Mouse (Mus musculus): ENCODE data around the gene Ralgapa2. TPM values are rescaled to one million over a fixed set of nuclear protein-coding genes. Genes with fewer than 3 reads are reported as not detected.

The Ralgapa2 gene
- polyA plus RNA-seq, 1 experiment from 2014 or later = 14.2 TPM

DNA sequence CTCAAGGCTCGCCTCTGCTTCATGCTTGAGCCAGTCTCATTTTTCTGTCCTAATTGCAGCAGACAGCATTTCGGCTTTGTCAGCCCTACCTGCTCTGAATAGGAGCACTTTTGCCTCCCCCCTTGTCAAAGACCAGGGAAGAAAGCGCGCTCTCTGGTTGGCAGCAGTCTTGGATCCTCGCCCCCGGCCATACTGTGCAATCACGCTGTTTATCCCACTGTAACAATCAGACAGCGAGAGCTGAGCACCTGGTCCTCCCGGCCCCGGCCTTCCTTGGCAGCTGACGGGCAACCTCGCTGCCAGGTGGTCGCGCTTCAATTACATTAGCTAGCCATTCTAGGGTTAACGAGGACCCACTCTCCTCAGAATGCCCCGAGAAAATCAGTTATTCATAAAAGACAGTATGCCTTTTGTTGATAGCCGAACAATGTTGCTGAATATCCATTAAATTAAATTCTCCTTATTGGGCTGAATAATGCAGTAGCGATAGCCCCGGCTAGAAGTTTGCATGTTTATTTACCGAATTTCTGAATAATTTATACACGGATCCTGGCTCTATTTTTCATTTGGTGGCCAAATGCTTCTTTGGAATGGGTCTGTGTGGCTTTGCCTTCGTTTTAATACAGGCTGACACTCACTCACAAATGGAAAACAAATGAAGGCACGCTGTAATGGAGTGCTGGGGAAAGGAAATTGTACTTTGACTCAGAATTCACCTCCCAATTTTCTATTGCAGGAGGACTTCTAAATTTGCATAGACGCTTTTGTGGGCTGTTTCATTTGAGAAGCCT lies 232.5 kb downstream of the Ralgapa2 start:
- Histone ChIP-seq H3K4me1 (replicated peaks; ENCODE audit: control insufficient read depth, insufficient read depth, low read length) (peaks cover 32% of the 10 kb centered on the region), H3K36me3 (replicated peaks; ENCODE audit: control insufficient read depth, insufficient read depth) (no peaks in the 10 kb centered on the region), H3K27ac (peak overlapping the region; percentile 79), H3K4me2 (replicated peaks) (peak overlapping the region; percentile 40), H3K4me3 (replicated peaks; ENCODE audit: low read length) (no peak overlapping the region), H3K27me3 (ENCODE audit: control insufficient read depth, insufficient read depth, low read length) (no peaks in the 10 kb centered on the region), H3K9me3 (ENCODE audit: control insufficient read depth, low read length) (no peaks in the 10 kb centered on the region), H3K9ac (peak overlapping the region; percentile 36; the same call in 1 of the 2 replicates)
- DNase-seq (ENCODE audit: low spot score) = peak; percentile 65
- peak; percentile 83 for ATAC-seq (ENCODE audit: low FRiP score)
- 20% methylated on average over 24 of the region's 24 CpGs for WGBS

GRCm38 (mm10) chr2:146278381-146278780 lies 233.8 kb downstream of the Ralgapa2 start:
- Histone ChIP-seq H3K27ac (peak overlapping the region; percentile 66), H3K4me1 (replicated peaks; ENCODE audit: control insufficient read depth, insufficient read depth, low read length) (peaks cover 32% of the 10 kb centered on the region), H3K9ac (no peak overlapping the region), H3K36me3 (replicated peaks; ENCODE audit: control insufficient read depth, insufficient read depth) (no peaks in the 10 kb centered on the region), H3K9me3 (ENCODE audit: control insufficient read depth, low read length) (no peaks in the 10 kb centered on the region), H3K4me3 (replicated peaks; ENCODE audit: low read length) (no peak overlapping the region), H3K27me3 (ENCODE audit: control insufficient read depth, insufficient read depth, low read length) (no peaks in the 10 kb centered on the region), H3K4me2 (replicated peaks) (no peak overlapping the region)
- 45% methylated on average over 5 of the region's 5 CpGs for WGBS
- no peak for ATAC-seq (ENCODE audit: low FRiP score)
- DNase-seq (ENCODE audit: low spot score) = no peak

DNA sequence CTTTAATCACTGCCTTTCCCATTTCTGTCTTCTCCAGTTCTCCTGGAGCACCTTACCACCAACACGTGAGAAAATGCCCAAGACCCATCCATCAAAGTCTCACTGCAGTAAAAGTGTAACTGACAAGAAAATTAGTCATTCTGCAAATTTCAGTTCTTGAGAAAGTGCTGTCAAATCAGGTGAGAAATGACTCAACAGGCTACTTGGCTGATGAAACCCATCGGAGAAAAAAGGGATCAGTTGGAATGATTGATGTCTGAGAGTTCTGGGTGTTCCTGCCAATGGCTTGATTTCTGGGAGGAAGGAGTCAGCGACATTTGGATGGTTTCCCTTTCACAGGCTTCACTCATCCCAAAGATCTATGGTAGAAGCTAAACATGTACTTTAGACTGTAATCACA lies 245.6 kb downstream of the Ralgapa2 start:
- Histone ChIP-seq H3K27ac (no peak overlapping the region), H3K9ac (no peak overlapping the region), H3K4me1 (replicated peaks; ENCODE audit: control insufficient read depth, insufficient read depth, low read length) (peaks cover 10% of the 10 kb centered on the region; the same call in 1 of the 2 replicates), H3K4me2 (replicated peaks) (no peak overlapping the region), H3K27me3 (ENCODE audit: control insufficient read depth, insufficient read depth, low read length) (0 out of 2 replicates have a peak, but pooled peaks cover 3% of the 10 kb centered on the region), H3K36me3 (replicated peaks; ENCODE audit: control insufficient read depth, insufficient read depth) (no peaks in the 10 kb centered on the region), H3K4me3 (replicated peaks; ENCODE audit: low read length) (no peak overlapping the region), H3K9me3 (ENCODE audit: control insufficient read depth, low read length) (no peaks in the 10 kb centered on the region)
- ATAC-seq (ENCODE audit: low FRiP score) = no peak
- DNase-seq (ENCODE audit: low spot score) = no peak
- WGBS = 79% methylated on average over 3 of the region's 3 CpGs

DNA sequence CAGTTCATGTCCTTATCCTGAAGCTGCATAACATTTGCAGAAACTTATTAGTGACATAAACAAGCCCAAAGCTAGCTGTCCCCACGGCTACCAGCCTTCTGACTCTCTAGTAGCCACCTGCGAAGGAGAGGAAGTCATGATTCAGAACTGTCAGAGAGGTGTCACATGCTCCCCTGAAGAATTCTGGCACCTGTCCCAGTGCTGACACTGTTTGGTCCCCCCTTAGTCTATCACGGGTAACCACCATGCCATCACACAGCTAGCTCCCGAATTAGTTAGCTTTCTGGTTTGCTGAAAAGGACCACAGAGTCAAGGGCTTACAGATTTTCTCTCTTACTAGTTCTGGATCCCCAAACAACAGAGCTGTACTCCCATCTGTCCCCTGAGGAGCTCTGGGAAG lies 247.1 kb downstream of the Ralgapa2 start:
- Histone ChIP-seq H3K9ac (no peak overlapping the region), H3K9me3 (ENCODE audit: control insufficient read depth, low read length) (no peaks in the 10 kb centered on the region), H3K4me1 (replicated peaks; ENCODE audit: control insufficient read depth, insufficient read depth, low read length) (peaks cover 22% of the 10 kb centered on the region), H3K27me3 (ENCODE audit: control insufficient read depth, insufficient read depth, low read length) (peaks cover 3% of the 10 kb centered on the region; the same call in 1 of the 2 replicates), H3K4me2 (replicated peaks) (no peak overlapping the region), H3K4me3 (replicated peaks; ENCODE audit: low read length) (no peak overlapping the region), H3K36me3 (replicated peaks; ENCODE audit: control insufficient read depth, insufficient read depth) (no peaks in the 10 kb centered on the region), H3K27ac (no peak overlapping the region)
- ATAC-seq (ENCODE audit: low FRiP score) (no peak), DNase-seq (ENCODE audit: low spot score) (no peak)
- 72% methylated on average over 4 of the region's 4 CpGs for WGBS

- Histone ChIP-seq H3K27me3 (ENCODE audit: control insufficient read depth, insufficient read depth, low read length) (peaks cover 8% of the 10 kb centered on the region; the same call in 1 of the 2 replicates), H3K36me3 (replicated peaks; ENCODE audit: control insufficient read depth, insufficient read depth) (no peaks in the 10 kb centered on the region), H3K4me1 (replicated peaks; ENCODE audit: control insufficient read depth, insufficient read depth, low read length) (peaks cover 35% of the 10 kb centered on the region), H3K4me3 (replicated peaks; ENCODE audit: low read length) (no peak overlapping the region), H3K27ac (no peak overlapping the region), H3K9ac (no peak overlapping the region), H3K4me2 (replicated peaks) (no peak overlapping the region), H3K9me3 (ENCODE audit: control insufficient read depth, low read length) (no peaks in the 10 kb centered on the region)
- DNase-seq (ENCODE audit: low spot score) = no peak
- no peak for ATAC-seq (ENCODE audit: low FRiP score)
These were observed 249.2 kb downstream of the Ralgapa2 start for GRCm38 (mm10) chr2:146262966-146263365.

- H3K4me3 ChIP-seq (replicated peaks; ENCODE audit: low read length) = no peak overlapping the region
- H3K9me3 ChIP-seq (ENCODE audit: control insufficient read depth, low read length) = no peaks in the 10 kb centered on the region
- 8% methylated on average over 10 of the region's 10 CpGs for WGBS
- no peaks in the 10 kb centered on the region for H3K36me3 ChIP-seq (replicated peaks; ENCODE audit: control insufficient read depth, insufficient read depth)
- no peak overlapping the region for H3K27ac ChIP-seq
- H3K4me2 ChIP-seq (replicated peaks) = no peak overlapping the region
- no peak for DNase-seq (ENCODE audit: low spot score)
- no peak overlapping the region for H3K9ac ChIP-seq
- H3K4me1 ChIP-seq (replicated peaks; ENCODE audit: control insufficient read depth, insufficient read depth, low read length) = peaks cover 40% of the 10 kb centered on the region
- peaks cover 8% of the 10 kb centered on the region; the same call in 1 of the 2 replicates for H3K27me3 ChIP-seq (ENCODE audit: control insufficient read depth, insufficient read depth, low read length)
- ATAC-seq (ENCODE audit: low FRiP score) = peak; percentile 82
These were observed 249.9 kb downstream of the Ralgapa2 start for GRCm38 (mm10) chr2:146262215-146262614.

DNA sequence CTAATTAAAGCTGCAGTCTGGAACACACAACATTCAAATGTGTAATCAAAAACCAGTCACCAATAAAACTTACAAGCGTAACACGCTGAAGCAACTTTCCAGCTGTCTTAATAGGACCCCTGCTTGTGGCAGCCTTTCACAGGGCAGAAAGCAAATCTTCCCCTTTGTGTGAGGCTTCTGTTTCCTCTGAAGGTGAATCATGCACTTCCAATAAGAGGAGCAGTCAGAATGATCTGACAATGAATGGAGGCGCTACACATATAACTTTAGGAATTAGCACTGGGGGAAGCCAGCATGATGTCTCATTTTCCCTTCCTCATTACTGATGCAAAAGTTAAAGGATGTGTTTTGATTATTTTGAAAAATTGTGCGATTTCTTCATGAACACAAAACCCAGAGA lies 251.0 kb downstream of the Ralgapa2 start:
- H3K27ac ChIP-seq = peak overlapping the region; percentile 78; the same call in 1 of the 2 replicates
- WGBS = 58% methylated on average over 4 of the region's 4 CpGs
- H3K4me3 ChIP-seq (replicated peaks; ENCODE audit: low read length) = no peak overlapping the region
- H3K9me3 ChIP-seq (ENCODE audit: control insufficient read depth, low read length) = no peaks in the 10 kb centered on the region
- ATAC-seq (ENCODE audit: low FRiP score) (no peak), DNase-seq (ENCODE audit: low spot score) (no peak)
- H3K4me2 ChIP-seq (replicated peaks) = no peak overlapping the region
- H3K9ac ChIP-seq = no peak overlapping the region
- H3K4me1 ChIP-seq (replicated peaks; ENCODE audit: control insufficient read depth, insufficient read depth, low read length) = peaks cover 45% of the 10 kb centered on the region
- H3K27me3 ChIP-seq (ENCODE audit: control insufficient read depth, insufficient read depth, low read length) = peaks cover 8% of the 10 kb centered on the region; the same call in 1 of the 2 replicates
- no peaks in the 10 kb centered on the region for H3K36me3 ChIP-seq (replicated peaks; ENCODE audit: control insufficient read depth, insufficient read depth)

GRCm38 (mm10) chr2:146259787-146260560 lies 252.2 kb downstream of the Ralgapa2 start:
- Histone ChIP-seq H3K36me3 (replicated peaks; ENCODE audit: control insufficient read depth, insufficient read depth) (no peaks in the 10 kb centered on the region), H3K4me3 (replicated peaks; ENCODE audit: low read length) (no peak overlapping the region), H3K9me3 (ENCODE audit: control insufficient read depth, low read length) (no peaks in the 10 kb centered on the region), H3K27me3 (ENCODE audit: control insufficient read depth, insufficient read depth, low read length) (peaks cover 8% of the 10 kb centered on the region; the same call in 1 of the 2 replicates), H3K4me1 (replicated peaks; ENCODE audit: control insufficient read depth, insufficient read depth, low read length) (peaks cover 45% of the 10 kb centered on the region), H3K9ac (peak overlapping the region; percentile 35; the same call in 1 of the 2 replicates), H3K27ac (peak overlapping the region; percentile 78; the same call in 1 of the 2 replicates), H3K4me2 (replicated peaks) (peak overlapping the region; percentile 15)
- no peak for ATAC-seq (ENCODE audit: low FRiP score)
- no peak for DNase-seq (ENCODE audit: low spot score)
- WGBS = 24% methylated on average over 18 of the region's 18 CpGs
